Mouse (Mus musculus) MEL (cell line): ENCODE results near the gene Gab2.

Experiments
- CHD2 ChIP-seq: IDR thresholded peaks from 2 replicates; pipeline ENCODE4 v1.6.1; 2011; ENCODE audit warnings: low read length, improper control_type of control experiment
- CTCF ChIP-seq, 3 experiments: IDR thresholded peaks in 2 of 3; conservative IDR thresholded peaks in 1 of 3; 2 replicates each; pipeline ENCODE4 v1.5.1; 2011 to 2012; ENCODE audit warnings: low read length in 3 of 3, low read depth in 2 of 3, mild to moderate bottlenecking in 2 of 3, improper control_type of control experiment in 1 of 3, inconsistent platforms in 1 of 3, mixed read lengths in 1 of 3, moderate library complexity in 1 of 3; ENCODE audit not compliant: control insufficient read depth in 1 of 3, insufficient read depth in 1 of 3, poor library complexity in 1 of 3, severe bottlenecking in 1 of 3
- EP300 ChIP-seq, 2 experiments: IDR thresholded peaks; 2 replicates each; pipeline ENCODE4 v1.6.1; 2011; ENCODE audit warnings: improper control_type of control experiment in 2 of 2, low read length in 2 of 2, low read depth in 1 of 2, mild to moderate bottlenecking in 1 of 2
- ETS1 ChIP-seq: IDR thresholded peaks from 2 replicates; pipeline ENCODE4 v1.6.1; 2012; ENCODE audit warnings: low read depth, mild to moderate bottlenecking, inconsistent platforms, low read length, improper control_type of control experiment, moderate library complexity
- JUND ChIP-seq: IDR thresholded peaks from 2 replicates; pipeline ENCODE4 v1.6.1; 2011; ENCODE audit warnings: low read depth, mild to moderate bottlenecking, improper control_type of control experiment, low read length
- MYB ChIP-seq: IDR thresholded peaks from 2 replicates; pipeline ENCODE4 v1.6.1; 2011; ENCODE audit warnings: mild to moderate bottlenecking, low read depth, low read length, improper control_type of control experiment
- POLR2A ChIP-seq, 2 experiments: IDR thresholded peaks; 2 replicates each; pipeline ENCODE4 v1.6.1; 2011 to 2012; ENCODE audit warnings: low read length in 2 of 2, mild to moderate bottlenecking in 2 of 2, control low read depth in 1 of 2, improper control_type of control experiment in 1 of 2, low read depth in 1 of 2, moderate library complexity in 1 of 2; ENCODE audit not compliant: control insufficient read depth in 1 of 2, insufficient read depth in 1 of 2, poor library complexity in 1 of 2
- SIN3A ChIP-seq: IDR thresholded peaks from 2 replicates; pipeline ENCODE4 v1.6.1; 2012; ENCODE audit warnings: low read length, improper control_type of control experiment, inconsistent platforms
- TCF12 ChIP-seq: IDR thresholded peaks from 2 replicates; pipeline ENCODE4 v1.6.1; 2014; ENCODE audit warnings: low read depth, mild to moderate bottlenecking, inconsistent platforms, low read length, improper control_type of control experiment, moderate library complexity
- USF1 ChIP-seq: IDR thresholded peaks from 2 replicates; pipeline ENCODE4 v1.6.1; 2014; ENCODE audit warnings: low read depth, mild to moderate bottlenecking, inconsistent platforms, low read length, improper control_type of control experiment, moderate library complexity

- no peak for TF ChIP-seq SIN3A
- TF ChIP-seq CTCF (IDR thresholded peaks at IDR 0.05 in 2 of 3, conservative IDR thresholded peaks at IDR 0.05 in 1 of 3; ENCODE audit: control insufficient read depth in 1 of 3, insufficient read depth in 1 of 3, low read depth in 2 of 3, low read length in 3 of 3, poor library complexity in 1 of 3, severe bottlenecking in 1 of 3) = no peak
- no peak for TF ChIP-seq ETS1
- no peak for TF ChIP-seq USF1
- no peak for TF ChIP-seq POLR2A (IDR thresholded peaks at IDR 0.05; ENCODE audit: control insufficient read depth in 1 of 2, insufficient read depth in 1 of 2, low read depth in 1 of 2, low read length in 2 of 2, poor library complexity in 1 of 2)
- no peak for TF ChIP-seq EP300 (IDR thresholded peaks at IDR 0.05; ENCODE audit: low read depth in 1 of 2, low read length in 2 of 2)
- no peak for TF ChIP-seq MYB
- TF ChIP-seq JUND = no peak
- TF ChIP-seq TCF12 = no peak
- TF ChIP-seq CHD2 = no peak
Observed at GRCm38 (mm10) chr7:97083579-97083978, 2.2 kb downstream of the Gab2 start.
